Mouse (Mus musculus) C2C12 (cell line): ENCODE measurements around the gene Dnlz.

ENCODE experiments used
- CEBPB ChIP-seq: IDR thresholded peaks from one replicate; pipeline ENCODE4 v1.6.1; 2011; ENCODE audit warnings: low read depth, mild to moderate bottlenecking, control low read depth, moderate library complexity
- CTCF ChIP-seq: IDR thresholded peaks from one replicate; pipeline ENCODE4 v1.5.1; 2011; ENCODE audit not compliant: control insufficient read depth, insufficient read depth, insufficient read length
- FOSL1 ChIP-seq: IDR thresholded peaks from one replicate; pipeline ENCODE4 v1.8.0; 2011; ENCODE audit warnings: mild to moderate bottlenecking, low read length; ENCODE audit not compliant: poor library complexity, insufficient read depth, severe bottlenecking
- MAX ChIP-seq: IDR thresholded peaks from one replicate; pipeline ENCODE4 v1.6.1; 2011; ENCODE audit warnings: mild to moderate bottlenecking, control low read depth
- MYOD1 ChIP-seq: IDR thresholded peaks from one replicate; pipeline ENCODE4 v1.6.1; 2011; ENCODE audit warnings: low read depth; ENCODE audit not compliant: control insufficient read depth, insufficient read length
- MYOG ChIP-seq: IDR thresholded peaks from one replicate; pipeline ENCODE4 v1.6.1; 2011; ENCODE audit not compliant: control insufficient read depth, insufficient read length; ENCODE audit errors: extremely low read depth
- USF1 ChIP-seq: IDR thresholded peaks from one replicate; pipeline ENCODE4 v1.6.1; 2011; ENCODE audit warnings: low read depth, mild to moderate bottlenecking, control low read depth, moderate library complexity

GRCm38 (mm10) chr2:26315925-26316311 lies 36.0 kb downstream of the Dnlz start:
- TF ChIP-seq USF1 (no peak), CTCF (no peak), CEBPB (no peak), FOSL1 (no peak), MYOG (no peak), MYOD1 (no peak), MAX (no peak)
